Mouse (Mus musculus) G1E (cell line): ENCODE results near the gene Srsf6. TPM values are rescaled to one million over a fixed set of nuclear protein-coding genes. Genes with fewer than 3 reads are reported as not detected.
A peak's percentile ranks its signal among the peaks of the same experiment; 100 is the strongest.
"Not testable (repeated sequence)": the region's sequence is repeated elsewhere in the genome, so short reads cannot be mapped to it uniquely, and the experiment has no call there.

Experiments
- ATAC-seq: 2 replicates; pipeline ENCODE4 v1.8.0; 2016; ENCODE audit warnings: mild to moderate bottlenecking; ENCODE audit not compliant: insufficient number of reproducible peaks, poor library complexity, low FRiP score, severe bottlenecking; ENCODE audit errors: extremely low read depth
- DNase-seq: peaks from one replicate; pipeline ENCODE4 v3.0.0; 2012; ENCODE audit warnings: low spot score
- H3K27me3 ChIP-seq: 2 replicates; pipeline ENCODE4 v1.6.1; 2012; ENCODE audit warnings: mild to moderate bottlenecking, low read length, inconsistent platforms; ENCODE audit not compliant: insufficient read depth
- H3K36me3 ChIP-seq: replicated peaks from 2 replicates; pipeline ENCODE3; 2012; ENCODE audit warnings: mild to moderate bottlenecking, inconsistent platforms
- H3K4me1 ChIP-seq: 2 replicates; pipeline ENCODE4 v1.6.1; 2012; ENCODE audit warnings: low read depth, low read length, inconsistent platforms, mixed read lengths; ENCODE audit not compliant: insufficient read depth
- H3K4me3 ChIP-seq: 2 replicates; pipeline ENCODE4 v1.5.1; 2012; ENCODE audit warnings: low read depth, mild to moderate bottlenecking, inconsistent platforms, low read length, moderate library complexity, mixed read lengths
- H3K9me3 ChIP-seq: replicated peaks from 2 replicates; pipeline ENCODE4 v1.6.1; 2012; ENCODE audit warnings: inconsistent platforms
- CTCF ChIP-seq: IDR thresholded peaks from 2 replicates; pipeline ENCODE4 v1.5.1; 2012; ENCODE audit warnings: low read depth, low read length, inconsistent platforms, mixed read lengths
- GATA1 ChIP-seq: IDR thresholded peaks from 2 replicates; pipeline ENCODE4 v1.6.1; 2012; ENCODE audit warnings: borderline replicate concordance, low read length, inconsistent platforms, mixed read lengths
- GATA2 ChIP-seq: IDR thresholded peaks from 2 replicates; pipeline ENCODE4 v1.6.1; 2012; ENCODE audit warnings: low read depth, low read length, inconsistent platforms, borderline replicate concordance
- POLR2AphosphoS5 ChIP-seq: IDR thresholded peaks from 2 replicates; pipeline ENCODE4 v1.6.1; 2012; ENCODE audit warnings: low read depth, low read length, inconsistent platforms; ENCODE audit not compliant: insufficient replicate concordance
- TAL1 ChIP-seq: conservative IDR thresholded peaks from 2 replicates; pipeline ENCODE4 v1.6.1; 2012; ENCODE audit warnings: low read depth, low read length, inconsistent platforms, mixed read lengths
- polyA plus RNA-seq: library from polyadenylated mRNA; stranded (reverse); fragments of >175 nt; gene quantifications from 2 replicates; pipeline ENCODE4 v1.2.3, GENCODE M21; 2012
- total RNA-seq, 2 experiments: library from RNA; stranded (forward) in 1 of 2; stranded (reverse) in 1 of 2; fragments of 200-1000 nt in 1 of 2; fragments of >200 nt in 1 of 2; fragmentation: Nextera tagmentation in 1 of 2; gene quantifications; 2 replicates each; pipeline ENCODE4 v1.2.3; 2014 to 2017

Gene Srsf6
- total RNA-seq (2014; fragmentation: Nextera tagmentation) (200 and 211 TPM in 2 replicates), total RNA-seq (2017) (210 and 218 TPM in 2 replicates), polyA plus RNA-seq (92.6 and 126 TPM in 2 replicates)

DNA sequence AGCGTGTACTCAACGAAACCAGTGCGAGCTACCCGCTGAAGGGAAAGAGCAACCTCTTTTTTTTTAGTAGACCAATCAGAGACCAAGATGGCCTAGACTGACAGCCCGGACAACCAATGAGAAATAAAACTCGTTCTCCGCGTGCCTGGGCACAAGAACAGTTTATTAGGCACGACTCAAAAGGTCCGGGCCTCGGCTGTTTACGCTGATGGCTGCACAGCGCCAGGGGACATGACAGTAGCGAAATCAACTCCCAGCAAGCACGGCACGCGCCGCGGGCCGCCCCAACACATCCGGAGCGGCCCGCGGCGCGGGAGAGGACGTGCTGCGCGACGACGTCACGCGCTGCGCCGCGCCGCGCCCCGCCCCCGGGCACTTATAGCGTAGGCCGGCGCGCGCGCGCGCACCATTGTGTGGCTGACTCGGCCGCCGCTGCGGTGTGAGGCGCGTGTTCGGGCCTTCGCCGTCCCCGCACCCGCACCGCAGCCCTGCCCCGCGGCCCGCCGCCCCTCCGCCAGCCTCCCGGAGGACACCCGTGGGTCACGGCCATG, at the start of gene Srsf6:
Gene Srsf6 (plus strand): TSS at position 406 of the 551 bp plus-strand sequence.
- TF ChIP-seq POLR2AphosphoS5 (no peak), GATA2 (no peak), CTCF (no peak), GATA1 (no peak)
- ATAC-seq = peak; percentile 83
- H3K27me3 ChIP-seq = no peaks in the 10 kb centered on the region
- H3K4me3 ChIP-seq = peak within 1 kb of the TSS; percentile 96
- H3K9me3 ChIP-seq = no peaks in the 10 kb centered on the region
- H3K4me1 ChIP-seq = peaks cover 28% of the 10 kb centered on the region
- DNase-seq = peak; percentile 91
- peaks cover 34% of the 10 kb centered on the region for H3K36me3 ChIP-seq

DNA sequence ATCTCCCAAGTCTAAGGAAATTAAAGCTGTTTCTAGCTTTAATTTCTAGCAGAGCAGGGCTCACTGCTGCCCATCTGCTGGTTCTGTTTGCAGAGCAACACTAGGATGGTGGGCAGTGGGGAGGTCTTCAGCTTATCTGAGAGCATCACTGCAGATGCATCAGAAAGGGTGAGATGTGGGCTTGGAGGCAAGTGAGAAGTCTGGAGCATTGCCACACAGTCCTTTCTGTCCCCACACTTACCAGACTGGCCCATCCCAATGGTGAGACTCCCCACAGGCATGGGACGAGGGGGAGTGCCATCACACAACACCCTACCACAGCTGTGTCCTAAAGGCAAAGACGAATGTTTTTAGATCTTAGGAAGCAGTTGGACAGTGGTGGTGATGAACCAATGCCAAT, 47.2 kb upstream of the Srsf6 start:
- DNase-seq = no peak
- no peak overlapping the region for H3K4me3 ChIP-seq
- H3K27me3 ChIP-seq = no peaks in the 10 kb centered on the region
- H3K4me1 ChIP-seq = no peaks in the 10 kb centered on the region
- no peak for ATAC-seq
- H3K36me3 ChIP-seq = no peaks in the 10 kb centered on the region
- peaks cover 13% of the 10 kb centered on the region for H3K9me3 ChIP-seq
- TF ChIP-seq TAL1 = no peak
- TF ChIP-seq CTCF = no peak
- no peak for TF ChIP-seq GATA1

DNA sequence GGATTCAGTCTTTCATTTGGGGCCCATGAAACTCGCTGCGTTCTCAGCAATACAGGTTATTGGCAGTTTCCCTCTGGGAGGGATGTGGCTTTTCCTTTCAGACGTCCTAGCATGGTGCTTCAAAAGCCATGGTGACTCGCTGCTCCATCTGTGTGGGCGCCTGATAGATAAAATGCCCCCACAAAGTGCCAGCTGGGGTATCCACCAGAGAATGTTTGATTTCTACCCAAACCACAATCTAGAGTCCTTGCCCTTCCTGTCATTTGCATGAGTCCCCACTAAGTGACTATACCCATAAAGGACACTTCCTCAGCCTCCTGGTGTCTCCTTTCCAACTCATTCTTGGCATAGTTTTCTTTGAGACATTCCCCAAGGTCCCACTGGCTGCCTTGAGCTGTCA, 44.2 kb upstream of the Srsf6 start:
- Histone ChIP-seq H3K36me3 (no peaks in the 10 kb centered on the region), H3K9me3 (peaks cover 22% of the 10 kb centered on the region), H3K4me3 (no peak overlapping the region), H3K27me3 (no peaks in the 10 kb centered on the region), H3K4me1 (no peaks in the 10 kb centered on the region)
- DNase-seq (no peak), ATAC-seq (no peak)
- no peak for TF ChIP-seq GATA2
- TF ChIP-seq GATA1 = no peak

DNA sequence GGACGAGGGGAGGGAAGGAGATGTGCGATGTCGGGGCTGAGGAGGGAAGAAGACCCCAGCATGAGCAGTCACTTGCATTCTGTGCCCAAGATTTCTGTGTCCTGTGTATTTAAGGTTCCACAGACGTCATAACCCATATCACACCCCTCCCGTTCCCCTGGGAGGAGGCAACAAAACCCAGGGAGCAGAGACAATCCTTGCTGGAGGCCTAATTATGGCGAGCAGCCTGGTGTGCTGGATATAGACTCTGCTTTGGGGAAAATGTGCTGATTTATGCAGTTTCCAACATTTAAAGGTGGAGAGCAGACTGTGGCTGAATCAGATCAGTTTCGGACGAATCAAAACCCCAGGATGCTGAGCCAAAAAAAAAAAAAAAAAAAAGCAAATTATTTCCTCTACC, 42.7 kb upstream of the Srsf6 start:
- H3K9me3 ChIP-seq = peaks cover 22% of the 10 kb centered on the region
- TF ChIP-seq GATA1 (no peak), TAL1 (no peak), CTCF (no peak), GATA2 (no peak), POLR2AphosphoS5 (no peak)
- no peak for DNase-seq
- no peak for ATAC-seq
- no peak overlapping the region for H3K4me3 ChIP-seq
- no peaks in the 10 kb centered on the region for H3K36me3 ChIP-seq
- H3K27me3 ChIP-seq = no peaks in the 10 kb centered on the region
- H3K4me1 ChIP-seq = no peaks in the 10 kb centered on the region

DNA sequence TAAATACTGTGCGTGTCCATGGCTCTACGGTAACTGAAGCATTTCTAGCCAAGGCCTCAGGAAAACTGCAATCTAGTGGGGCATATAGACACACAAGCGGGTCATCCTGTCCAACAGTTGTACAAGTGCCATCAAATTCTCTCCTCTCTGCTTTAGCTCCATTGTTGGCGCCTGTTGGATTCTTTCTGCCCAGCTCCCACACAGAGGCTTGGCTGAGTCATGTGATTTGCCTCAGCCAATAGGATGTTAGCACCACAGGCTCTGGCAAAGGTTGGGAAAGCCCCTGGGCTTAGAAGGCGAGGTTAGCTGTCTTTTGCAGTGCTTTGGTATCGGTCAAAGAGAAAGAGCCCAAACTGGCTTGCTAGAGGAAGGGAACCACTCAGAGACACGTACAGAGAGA, 42.1 kb upstream of the Srsf6 start:
- ATAC-seq (no peak), DNase-seq (no peak)
- no peaks in the 10 kb centered on the region for H3K27me3 ChIP-seq
- no peak overlapping the region for H3K4me3 ChIP-seq
- no peaks in the 10 kb centered on the region for H3K36me3 ChIP-seq
- H3K4me1 ChIP-seq = no peaks in the 10 kb centered on the region
- H3K9me3 ChIP-seq = peaks cover 20% of the 10 kb centered on the region
- no peak for TF ChIP-seq GATA1
- no peak for TF ChIP-seq CTCF
- TF ChIP-seq GATA2 = no peak
- TF ChIP-seq POLR2AphosphoS5 = no peak
- no peak for TF ChIP-seq TAL1

DNA sequence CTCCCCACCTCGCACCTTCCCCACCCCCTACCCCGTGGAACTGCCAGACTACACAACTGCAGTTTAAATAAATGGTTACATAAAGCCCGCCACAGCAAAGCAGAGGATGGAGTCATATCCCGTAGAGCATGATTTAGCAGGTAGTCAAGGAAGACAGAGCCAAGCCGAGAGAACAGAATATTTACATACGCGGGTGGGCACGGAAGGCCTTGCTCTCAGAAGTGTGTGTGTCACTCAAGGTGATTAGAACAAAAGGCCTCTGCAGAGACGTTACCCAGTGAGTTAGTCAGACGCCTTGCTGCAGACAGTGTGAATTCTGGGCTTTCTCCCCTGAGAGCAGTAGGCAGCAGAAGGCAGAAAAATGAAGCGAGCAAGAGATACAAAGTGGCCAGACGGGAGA, 41.6 kb upstream of the Srsf6 start:
- TF ChIP-seq POLR2AphosphoS5 (no peak), GATA2 (no peak), CTCF (no peak), GATA1 (no peak), TAL1 (no peak)
- H3K36me3 ChIP-seq = no peaks in the 10 kb centered on the region
- H3K27me3 ChIP-seq = no peaks in the 10 kb centered on the region
- peaks cover 19% of the 10 kb centered on the region for H3K9me3 ChIP-seq
- ATAC-seq (no peak), DNase-seq (no peak)
- no peaks in the 10 kb centered on the region for H3K4me1 ChIP-seq
- H3K4me3 ChIP-seq = no peak overlapping the region

DNA sequence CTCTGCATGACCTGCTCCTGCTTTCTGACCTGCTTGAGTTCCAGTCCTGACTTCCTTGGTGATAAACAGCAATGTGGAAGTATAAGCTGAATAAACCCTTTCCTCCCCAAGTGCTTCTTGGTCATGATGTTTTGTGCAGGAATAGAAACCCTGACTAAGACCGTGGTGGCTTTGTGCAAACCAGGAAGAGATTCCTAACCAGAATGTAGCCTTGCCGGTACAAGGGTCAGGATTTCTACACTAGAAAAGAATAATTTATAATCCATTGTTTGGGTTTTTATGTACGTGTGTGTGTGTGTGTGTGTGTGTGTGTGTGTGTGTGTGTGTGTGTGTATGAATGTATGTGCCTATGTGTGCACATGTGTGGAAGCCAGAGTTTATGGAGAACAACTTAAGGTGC, 38.3 kb upstream of the Srsf6 start:
- H3K9me3 ChIP-seq = peaks cover 24% of the 10 kb centered on the region
- H3K27me3 ChIP-seq, H3K4me3 ChIP-seq, ATAC-seq, H3K4me1 ChIP-seq, H3K36me3 ChIP-seq, DNase-seq: not testable (repeated sequence)

DNA sequence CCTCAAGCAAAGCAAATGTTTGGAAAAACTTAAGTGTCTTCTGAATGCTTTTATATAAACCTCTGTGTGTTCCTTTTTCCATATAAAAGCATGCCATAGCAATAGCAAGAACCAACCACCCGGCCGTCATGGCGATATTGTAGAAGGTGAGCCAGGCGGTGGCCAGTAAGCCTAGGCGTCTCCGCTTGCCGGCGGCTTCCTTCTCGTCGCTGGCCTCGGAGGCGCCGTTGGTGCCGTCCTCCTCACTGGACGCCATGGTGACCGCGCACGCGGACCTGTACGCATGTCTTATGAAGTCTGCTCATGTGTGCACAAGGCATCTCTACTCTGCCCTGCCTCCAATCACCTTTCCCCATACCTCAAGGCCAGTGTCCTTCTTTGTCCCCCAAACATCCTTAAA, 32.1 kb upstream of the Srsf6 start:
- not testable (repeated sequence) for ATAC-seq, DNase-seq, H3K36me3 ChIP-seq, H3K4me3 ChIP-seq, H3K27me3 ChIP-seq, H3K9me3 ChIP-seq, H3K4me1 ChIP-seq
